Mouse (Mus musculus) heart, embryonic 16.5 days (tissue): Measurements from ENCODE around the gene Morf4l1. TPM values are rescaled to one million over a fixed set of nuclear protein-coding genes. Genes with fewer than 3 reads are reported as not detected.
"Not testable (repeated sequence)": the region's sequence is repeated elsewhere in the genome, so short reads cannot be mapped to it uniquely, and the experiment has no call there.

ENCODE experiments used
- ATAC-seq: fragments of 200-750 bp; cut with Nextera tagmentation; replicated peaks from 2 replicates; pipeline ENCODE4 v1.8.0; 2017; ENCODE audit warnings: moderate number of reproducible peaks; ENCODE audit not compliant: insufficient read depth, low FRiP score; ENCODE audit errors: extremely low read depth
- H3K27ac ChIP-seq: fragments of 300-500 bp; sonication (generic); 2 replicates; pipeline ENCODE4 v1.5.1; 2014; ENCODE audit warnings: mild to moderate bottlenecking, low read length, control low read depth, moderate library complexity
- H3K27me3 ChIP-seq: fragments of 300-500 bp; sonication (generic); 2 replicates; pipeline ENCODE4 v1.6.1; 2014; ENCODE audit warnings: low read length, mixed read lengths; ENCODE audit not compliant: control insufficient read depth, insufficient read depth
- H3K36me3 ChIP-seq: fragments of 300-500 bp; sonication (generic); 2 replicates; pipeline ENCODE4 v1.6.1; 2014; ENCODE audit not compliant: control insufficient read depth, insufficient read depth
- H3K4me1 ChIP-seq: fragments of 300-500 bp; sonication (generic); 2 replicates; pipeline ENCODE4 v1.6.1; 2014; ENCODE audit warnings: low read length, mixed read lengths; ENCODE audit not compliant: control insufficient read depth, insufficient read depth
- H3K4me2 ChIP-seq: fragments of 300-500 bp; sonication (generic); 2 replicates; pipeline ENCODE4 v1.6.1; 2014; ENCODE audit warnings: low read depth, mild to moderate bottlenecking, control low read depth, low read length
- H3K4me3 ChIP-seq: fragments of 300-500 bp; sonication (generic); 2 replicates; pipeline ENCODE4 v1.5.1; 2014; ENCODE audit warnings: mild to moderate bottlenecking, control low read depth, low read length
- H3K9ac ChIP-seq: fragments of 300-500 bp; sonication (generic); 2 replicates; pipeline ENCODE4 v1.6.1; 2014; ENCODE audit warnings: low read length, control low read depth
- H3K9me3 ChIP-seq: fragments of 300-500 bp; sonication (generic); replicated peaks from 2 replicates; pipeline ENCODE4 v1.6.1; 2016; ENCODE audit warnings: low read length; ENCODE audit not compliant: control insufficient read depth
- WGBS: fragments of 180-500 bp; shearing (Covaris S2); extraction: QIAGEN DNeasy Blood & Tissue Kit; methylation state at CpG from one replicate; pipeline ENCODE4 v1.1.7; 2014; 5-methylcytosine and 5-hydroxymethylcytosine counted together
- polyA plus RNA-seq: library from polyadenylated mRNA; unstranded; fragments of >200 nt; fragmentation: Nextera tagmentation; extraction: Ambion mirVana; gene quantifications from 2 replicates; pipeline ENCODE4 v1.2.1, GENCODE M21; 2015

Morf4l1 gene
- polyA plus RNA-seq, 1 experiment from 2014 or later, result 363 TPM

DNA sequence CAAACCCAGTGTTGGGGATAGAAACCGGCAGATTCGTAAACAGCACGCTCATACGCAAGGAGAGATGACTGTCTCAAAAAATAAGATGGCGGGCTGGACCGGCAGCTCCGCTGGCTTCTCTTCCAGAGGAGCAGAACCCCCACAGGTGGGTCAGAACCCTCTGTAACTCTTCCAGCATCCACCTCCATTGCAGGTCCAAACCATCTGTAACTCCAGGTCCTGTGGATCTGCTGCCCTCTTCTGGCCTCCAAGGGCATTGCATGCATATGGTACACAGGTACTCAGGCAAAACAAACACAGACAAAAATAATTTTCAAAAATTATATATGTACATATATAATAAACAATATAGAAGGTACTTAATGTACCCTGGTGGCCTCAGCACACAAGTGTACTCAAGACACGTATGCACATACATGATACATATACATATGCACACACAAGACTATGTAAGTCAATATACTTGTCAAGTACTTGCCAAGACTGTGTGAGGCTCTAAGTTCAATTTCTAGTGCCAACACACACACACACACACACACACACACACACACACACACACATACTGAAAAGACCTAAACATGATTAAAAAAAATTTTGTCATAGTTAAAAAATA is 37.6 kb downstream of the Morf4l1 start:
- H3K9ac ChIP-seq, result no peak overlapping the region
- no peak overlapping the region for H3K27ac ChIP-seq
- no peak for ATAC-seq
- no peaks in the 10 kb centered on the region for H3K36me3 ChIP-seq
- H3K27me3 ChIP-seq, result no peaks in the 10 kb centered on the region
- H3K4me1 ChIP-seq, result no peaks in the 10 kb centered on the region
- H3K9me3 ChIP-seq, result no peaks in the 10 kb centered on the region
- WGBS, result 51% methylated on average over 8 of the region's 8 CpGs
- no peak overlapping the region for H3K4me3 ChIP-seq
- H3K4me2 ChIP-seq, result no peak overlapping the region

DNA sequence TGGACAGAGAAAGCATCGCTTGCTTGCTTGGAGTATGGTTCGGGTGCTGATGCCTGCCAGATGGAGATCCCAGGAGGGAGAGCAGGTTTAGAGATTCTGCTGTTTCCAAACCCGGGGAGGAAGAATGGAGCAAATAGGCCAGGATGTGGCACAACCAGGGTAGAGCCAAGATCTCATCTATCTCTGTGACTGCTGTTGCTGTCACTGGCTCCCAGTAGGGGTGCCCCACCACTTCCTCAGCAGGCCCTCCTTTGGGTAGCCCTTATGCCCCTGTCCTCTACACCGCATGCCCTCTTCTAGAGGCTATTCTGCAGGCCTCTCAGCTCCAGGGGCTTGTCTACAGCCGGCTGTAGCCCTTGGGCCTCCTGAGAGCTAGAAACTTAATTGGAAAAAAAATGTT is 38.4 kb downstream of the Morf4l1 start:
- Histone ChIP-seq H3K9me3 (no peaks in the 10 kb centered on the region), H3K27me3 (no peaks in the 10 kb centered on the region), H3K27ac (no peak overlapping the region), H3K36me3 (no peaks in the 10 kb centered on the region), H3K4me1 (no peaks in the 10 kb centered on the region), H3K4me2 (no peak overlapping the region), H3K4me3 (no peak overlapping the region), H3K9ac (no peak overlapping the region)
- 79% methylated on average over 5 of the region's 5 CpGs for WGBS
- ATAC-seq, result no peak

DNA sequence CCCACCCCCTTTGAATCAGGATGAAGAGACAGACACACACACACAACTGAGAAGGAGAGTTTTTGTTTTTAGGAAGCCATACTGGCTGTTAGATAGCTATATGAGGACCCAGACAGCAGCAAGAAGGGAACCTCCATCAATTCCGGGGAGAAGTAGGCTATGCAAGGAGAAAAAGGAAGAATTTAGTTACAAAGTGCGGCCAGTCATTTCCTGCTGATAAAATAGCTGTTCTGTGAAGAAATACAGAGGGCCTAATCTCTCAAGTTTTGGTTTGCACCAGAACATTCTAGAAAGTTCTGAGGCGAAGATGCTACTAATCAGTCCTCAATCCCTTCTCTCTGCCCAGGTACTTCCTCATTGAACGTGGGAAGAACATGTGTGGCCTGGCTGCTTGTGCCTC is 39.2 kb downstream of the Morf4l1 start:
- no peaks in the 10 kb centered on the region for H3K4me1 ChIP-seq
- no peak overlapping the region for H3K9ac ChIP-seq
- no peaks in the 10 kb centered on the region for H3K36me3 ChIP-seq
- H3K9me3 ChIP-seq, result no peaks in the 10 kb centered on the region
- 62% methylated on average over 4 of the region's 4 CpGs for WGBS
- no peak overlapping the region for H3K4me3 ChIP-seq
- no peak overlapping the region for H3K27ac ChIP-seq
- no peak overlapping the region for H3K4me2 ChIP-seq
- ATAC-seq, result no peak
- H3K27me3 ChIP-seq, result no peaks in the 10 kb centered on the region

DNA sequence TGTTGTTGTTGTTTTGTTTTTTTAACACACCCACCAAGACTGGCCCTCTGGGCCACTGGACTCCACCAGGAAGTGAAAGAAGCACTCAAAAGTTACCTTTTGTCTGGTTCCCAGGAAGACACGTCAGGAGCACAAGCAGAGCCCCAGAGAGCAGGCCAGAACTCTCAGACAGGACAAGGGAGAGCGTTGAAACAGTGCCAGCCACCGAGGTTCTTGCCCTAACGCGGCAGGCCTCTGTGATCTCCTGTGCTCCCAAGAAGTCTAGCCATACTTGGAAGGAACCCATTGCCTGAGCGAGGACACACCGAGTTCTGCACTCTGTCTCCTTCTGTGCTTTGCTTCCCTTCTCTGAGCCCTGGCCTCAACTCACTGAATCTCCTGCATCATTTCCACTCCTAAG is 44.4 kb downstream of the Morf4l1 start:
- H3K4me1 ChIP-seq, result no peaks in the 10 kb centered on the region
- H3K27ac ChIP-seq, result no peak overlapping the region
- ATAC-seq, result no peak
- no peak overlapping the region for H3K9ac ChIP-seq
- no peaks in the 10 kb centered on the region for H3K9me3 ChIP-seq
- 75% methylated on average over 7 of the region's 7 CpGs for WGBS
- no peak overlapping the region for H3K4me2 ChIP-seq
- no peaks in the 10 kb centered on the region for H3K36me3 ChIP-seq
- no peak overlapping the region for H3K4me3 ChIP-seq
- H3K27me3 ChIP-seq, result no peaks in the 10 kb centered on the region

DNA sequence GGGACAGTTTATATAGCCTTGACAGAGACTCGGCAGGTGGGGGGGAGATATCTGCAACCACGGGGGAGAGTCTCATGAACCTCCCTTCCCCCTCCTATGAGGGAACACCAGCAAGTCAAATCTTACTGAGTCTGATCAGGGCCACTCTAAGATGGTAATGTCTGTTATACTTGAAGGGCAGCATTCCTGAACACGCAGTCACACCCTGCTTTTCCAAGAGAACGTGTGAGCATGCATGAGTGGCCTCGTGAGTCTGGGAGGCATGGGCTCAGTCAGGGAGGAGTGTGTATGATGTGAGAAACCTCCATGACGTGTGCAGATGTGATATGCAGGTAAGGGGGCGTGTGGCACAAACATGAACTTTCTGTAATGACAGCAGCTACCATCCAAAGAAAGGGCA is 45.1 kb downstream of the Morf4l1 start:
- H3K27ac ChIP-seq, result no peak overlapping the region
- WGBS, result 58% methylated on average over 7 of the region's 7 CpGs
- ATAC-seq, result no peak
- H3K9ac ChIP-seq, result no peak overlapping the region
- no peaks in the 10 kb centered on the region for H3K9me3 ChIP-seq
- H3K27me3 ChIP-seq, result no peaks in the 10 kb centered on the region
- no peaks in the 10 kb centered on the region for H3K4me1 ChIP-seq
- no peaks in the 10 kb centered on the region for H3K36me3 ChIP-seq
- H3K4me2 ChIP-seq, result no peak overlapping the region
- no peak overlapping the region for H3K4me3 ChIP-seq

DNA sequence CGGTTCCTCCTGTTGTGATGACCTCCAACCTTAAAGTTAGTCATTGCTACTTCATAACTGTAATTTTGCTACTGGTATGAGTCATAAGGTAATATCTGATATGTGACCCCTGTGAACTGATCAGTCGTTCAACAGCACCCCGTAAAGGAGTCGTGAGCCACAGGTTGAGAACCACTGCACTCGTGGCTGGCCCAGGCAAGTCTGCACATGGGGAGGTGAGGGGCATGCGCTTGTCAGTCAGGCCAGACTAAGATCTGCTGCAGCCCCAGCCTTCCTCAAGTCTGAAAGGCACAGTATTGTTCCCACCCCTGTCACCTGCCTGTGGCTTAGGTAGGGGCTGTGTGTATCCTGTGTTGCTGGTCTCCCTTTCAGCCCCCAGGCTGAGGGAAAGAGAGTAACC is 45.8 kb downstream of the Morf4l1 start:
- Histone ChIP-seq H3K9ac (no peak overlapping the region), H3K27me3 (no peaks in the 10 kb centered on the region), H3K27ac (no peak overlapping the region), H3K36me3 (no peaks in the 10 kb centered on the region), H3K4me1 (no peaks in the 10 kb centered on the region), H3K4me2 (no peak overlapping the region), H3K4me3 (no peak overlapping the region), H3K9me3 (no peaks in the 10 kb centered on the region)
- whole genome bisulfite sequencing, result 81% methylated on average over 6 of the region's 6 CpGs
- no peak for ATAC-seq

DNA sequence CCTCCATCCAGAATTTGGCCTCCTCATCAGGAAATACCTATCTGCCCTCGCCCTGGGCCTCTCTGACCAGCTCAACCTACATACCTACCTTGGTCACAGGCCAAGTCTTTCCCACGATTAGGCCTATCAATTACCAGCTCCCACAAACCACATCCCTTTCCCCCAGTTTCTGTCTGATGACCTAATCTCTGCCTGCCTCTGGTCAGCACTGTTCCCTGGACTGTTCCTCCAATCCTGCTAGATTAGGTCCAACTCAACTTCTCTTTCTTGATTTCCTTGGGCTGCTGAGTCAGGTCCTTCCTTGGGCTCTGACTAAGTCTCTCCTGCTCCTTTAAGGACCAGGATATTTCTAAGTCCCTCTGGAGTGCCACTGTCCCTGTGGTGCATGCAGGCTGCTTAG is 47.2 kb downstream of the Morf4l1 start:
- Histone ChIP-seq H3K9me3 (no peaks in the 10 kb centered on the region), H3K4me1 (no peaks in the 10 kb centered on the region), H3K36me3 (no peaks in the 10 kb centered on the region), H3K27ac (no peak overlapping the region), H3K9ac (no peak overlapping the region), H3K4me2 (no peak overlapping the region), H3K27me3 (no peaks in the 10 kb centered on the region), H3K4me3 (no peak overlapping the region)
- no peak for ATAC-seq
- WGBS, result 56% methylated on average over 2 of the region's 2 CpGs

DNA sequence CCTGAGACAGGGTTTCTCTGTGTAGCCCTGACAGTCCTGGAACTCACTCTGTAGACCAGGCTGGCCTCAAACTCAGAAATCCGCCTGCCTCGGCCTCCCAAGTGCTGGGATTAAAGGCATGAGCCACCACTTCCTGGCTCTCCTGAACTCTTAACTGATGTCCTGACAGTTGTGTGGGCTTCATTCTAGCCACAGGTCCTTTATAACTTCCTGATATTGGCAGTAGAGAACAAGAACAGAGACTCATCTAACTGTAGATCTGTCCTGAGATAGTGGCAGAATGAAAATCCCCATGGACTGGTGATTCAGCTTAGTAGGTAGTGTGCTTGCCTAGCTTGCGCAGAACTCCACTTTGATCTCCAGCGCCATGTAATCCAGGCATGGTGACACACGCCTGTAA is 53.6 kb downstream of the Morf4l1 start:
- H3K9me3 ChIP-seq, H3K4me2 ChIP-seq, H3K4me1 ChIP-seq, H3K27me3 ChIP-seq, H3K9ac ChIP-seq, ATAC-seq, H3K4me3 ChIP-seq, H3K36me3 ChIP-seq, H3K27ac ChIP-seq: not testable (repeated sequence)
- 80% methylated on average over 5 of the region's 5 CpGs for WGBS

DNA sequence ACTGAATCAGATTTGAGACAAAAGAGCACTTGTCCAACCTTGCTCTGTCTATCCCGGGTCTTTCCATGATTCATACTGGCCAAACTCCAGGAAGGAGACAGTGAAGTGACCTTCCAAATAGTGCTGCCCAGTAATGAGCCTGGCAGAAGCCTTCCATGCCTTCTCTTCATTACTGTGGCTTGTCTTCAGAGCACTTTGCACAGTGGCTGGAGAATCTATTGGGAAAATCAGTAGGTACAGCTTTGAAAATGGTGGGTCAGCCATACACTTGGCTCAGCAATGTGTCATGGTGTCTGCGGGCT is 54.0 kb downstream of the Morf4l1 start:
- Histone ChIP-seq H3K4me3 (no peak overlapping the region), H3K4me2 (no peak overlapping the region), H3K9ac (no peak overlapping the region), H3K4me1 (no peaks in the 10 kb centered on the region), H3K9me3 (no peaks in the 10 kb centered on the region), H3K27ac (no peak overlapping the region), H3K36me3 (no peaks in the 10 kb centered on the region), H3K27me3 (no peaks in the 10 kb centered on the region)
- ATAC-seq, result no peak
- WGBS, result 72% methylated on average over 2 of the region's 2 CpGs
